Mouse (Mus musculus): ENCODE data around the gene Cdkal1. TPM values are rescaled to one million over a fixed set of nuclear protein-coding genes. Genes with fewer than 3 reads are reported as not detected.

Cdkal1 gene
- polyA plus RNA-seq, 1 experiment from 2014 or later = 21.6 TPM

DNA sequence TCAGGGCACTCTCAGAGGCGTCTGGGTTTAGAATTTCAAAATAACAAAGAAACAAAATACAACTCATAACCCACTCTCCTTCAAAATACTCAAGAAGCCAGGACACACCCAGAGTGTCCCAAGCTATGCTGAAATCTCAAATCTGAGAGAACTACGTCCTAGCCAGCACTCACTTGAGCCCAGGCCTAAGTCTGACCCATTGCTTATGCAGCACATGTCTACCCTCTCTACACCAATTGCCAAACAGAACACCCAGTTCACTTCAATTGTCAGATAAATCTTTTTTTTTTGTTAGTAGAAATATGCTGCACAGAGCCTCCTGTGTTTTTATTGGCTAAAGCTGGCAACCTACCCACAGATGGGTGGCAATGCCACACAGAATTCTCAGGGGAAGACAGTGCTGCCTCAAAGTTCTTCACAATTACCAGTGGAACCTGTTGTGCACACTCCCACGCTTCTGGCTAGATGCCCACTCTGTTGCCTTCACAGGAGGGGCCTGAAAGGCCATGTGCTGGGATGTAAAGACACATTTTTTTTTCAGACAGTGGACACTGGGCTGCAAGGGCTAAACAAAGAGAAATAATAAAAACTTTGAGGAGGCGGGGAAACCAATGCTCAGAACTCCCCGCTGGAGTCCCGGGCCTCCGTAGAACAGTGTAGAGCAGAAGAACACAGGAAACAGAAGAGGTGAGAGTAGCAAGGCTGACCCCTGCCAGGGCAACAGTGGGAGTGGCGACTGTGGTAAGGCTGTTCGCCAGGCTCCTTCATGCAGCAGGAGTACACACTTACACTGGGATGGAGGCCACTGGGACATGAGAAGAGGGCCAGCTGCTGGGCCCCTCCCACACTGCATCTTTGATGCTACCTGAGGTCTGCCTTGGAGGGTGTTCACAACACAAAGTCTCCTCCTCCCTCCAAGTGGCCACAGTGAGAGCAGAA, 273.4 kb downstream of the Cdkal1 start:
- no peaks in the 10 kb centered on the region for H3K36me3 ChIP-seq
- no peak overlapping the region for H3K27ac ChIP-seq (replicated peaks)
- 66% methylated on average over 9 of the region's 9 CpGs for WGBS
- H3K4me1 ChIP-seq (replicated peaks) = peaks cover 5% of the 10 kb centered on the region
- H3K4me3 ChIP-seq = no peak overlapping the region
- no peak overlapping the region for H3K4me2 ChIP-seq
- H3K27me3 ChIP-seq = no peaks in the 10 kb centered on the region
- ATAC-seq (ENCODE audit: low read depth) = peak; percentile 71
- no peaks in the 10 kb centered on the region for H3K9me3 ChIP-seq
- no peak overlapping the region for H3K9ac ChIP-seq

GRCm38 (mm10) chr13:29580780-29581179, 274.7 kb downstream of the Cdkal1 start:
- H3K27me3 ChIP-seq = no peaks in the 10 kb centered on the region
- no peak overlapping the region for H3K9ac ChIP-seq
- H3K27ac ChIP-seq (replicated peaks) = no peak overlapping the region
- no peaks in the 10 kb centered on the region for H3K36me3 ChIP-seq
- no peaks in the 10 kb centered on the region for H3K9me3 ChIP-seq
- 82% methylated on average over 7 of the region's 7 CpGs for WGBS
- no peak for ATAC-seq (ENCODE audit: low read depth)
- H3K4me2 ChIP-seq = no peak overlapping the region
- peaks cover 5% of the 10 kb centered on the region for H3K4me1 ChIP-seq (replicated peaks)
- H3K4me3 ChIP-seq = no peak overlapping the region

GRCm38 (mm10) chr13:29580009-29580408, 275.5 kb downstream of the Cdkal1 start:
- H3K4me2 ChIP-seq = no peak overlapping the region
- H3K4me1 ChIP-seq (replicated peaks) = peaks cover 5% of the 10 kb centered on the region
- ATAC-seq (ENCODE audit: low read depth) = no peak
- H3K4me3 ChIP-seq = no peak overlapping the region
- H3K9ac ChIP-seq = no peak overlapping the region
- 82% methylated on average over 3 of the region's 3 CpGs for WGBS
- no peaks in the 10 kb centered on the region for H3K27me3 ChIP-seq
- no peaks in the 10 kb centered on the region for H3K9me3 ChIP-seq
- H3K36me3 ChIP-seq = no peaks in the 10 kb centered on the region
- H3K27ac ChIP-seq (replicated peaks) = no peak overlapping the region

DNA sequence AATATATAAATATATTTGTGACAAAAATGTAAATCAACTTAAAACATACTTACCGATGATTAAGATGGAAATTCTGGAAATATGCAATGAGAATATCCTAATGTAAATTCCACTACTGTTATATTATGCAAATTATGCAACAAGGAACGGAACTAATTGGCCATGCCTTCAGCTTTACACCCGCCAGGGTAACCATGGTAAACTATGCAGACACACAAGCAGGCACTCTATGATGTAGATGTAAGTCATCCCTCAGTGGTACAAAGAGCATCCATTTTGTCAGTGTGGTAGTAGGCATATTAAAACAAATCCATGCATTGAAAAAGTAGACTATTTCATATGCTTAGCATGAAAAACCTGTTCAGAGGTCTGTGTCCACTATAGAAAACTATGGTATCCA, 276.9 kb downstream of the Cdkal1 start:
- 70% methylated on average over 3 of the region's 3 CpGs for WGBS
- Histone ChIP-seq H3K9me3 (no peaks in the 10 kb centered on the region), H3K27me3 (no peaks in the 10 kb centered on the region), H3K36me3 (no peaks in the 10 kb centered on the region), H3K9ac (no peak overlapping the region), H3K4me2 (no peak overlapping the region), H3K27ac (replicated peaks) (no peak overlapping the region), H3K4me3 (no peak overlapping the region), H3K4me1 (replicated peaks) (peaks cover 5% of the 10 kb centered on the region)
- no peak for ATAC-seq (ENCODE audit: low read depth)

DNA sequence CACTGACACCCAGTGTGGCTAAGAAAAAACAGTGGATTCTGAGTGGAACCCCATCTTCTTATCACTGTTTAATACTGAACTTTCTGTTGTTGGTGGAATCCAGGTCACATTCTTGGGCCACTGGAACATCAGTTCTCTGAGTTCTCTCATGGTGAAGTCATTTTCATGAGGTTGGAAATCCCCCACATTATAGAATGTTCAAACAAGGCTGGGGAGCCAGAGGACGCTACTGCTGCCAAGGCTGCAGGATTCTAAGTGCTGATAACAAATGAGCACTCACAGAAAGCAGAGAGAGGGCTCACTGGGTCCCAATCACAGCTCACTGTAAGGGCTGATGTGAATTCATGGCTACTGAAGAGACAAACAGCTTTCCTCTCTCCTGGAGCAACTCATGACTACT, 280.7 kb downstream of the Cdkal1 start:
- no peaks in the 10 kb centered on the region for H3K27me3 ChIP-seq
- no peak overlapping the region for H3K27ac ChIP-seq (replicated peaks)
- no peaks in the 10 kb centered on the region for H3K36me3 ChIP-seq
- 64% methylated on average over 1 of the region's 1 CpGs for WGBS
- no peak overlapping the region for H3K4me2 ChIP-seq
- H3K4me3 ChIP-seq = no peak overlapping the region
- ATAC-seq (ENCODE audit: low read depth) = no peak
- no peak overlapping the region for H3K9ac ChIP-seq
- no peaks in the 10 kb centered on the region for H3K9me3 ChIP-seq
- no peaks in the 10 kb centered on the region for H3K4me1 ChIP-seq (replicated peaks)

- no peaks in the 10 kb centered on the region for H3K27me3 ChIP-seq
- no peak overlapping the region for H3K9ac ChIP-seq
- no peaks in the 10 kb centered on the region for H3K9me3 ChIP-seq
- H3K4me2 ChIP-seq = no peak overlapping the region
- no peak for ATAC-seq (ENCODE audit: low read depth)
- 83% methylated on average over 2 of the region's 2 CpGs for WGBS
- H3K27ac ChIP-seq (replicated peaks) = no peak overlapping the region
- H3K4me3 ChIP-seq = no peak overlapping the region
- H3K4me1 ChIP-seq (replicated peaks) = no peaks in the 10 kb centered on the region
- no peaks in the 10 kb centered on the region for H3K36me3 ChIP-seq
Observed at GRCm38 (mm10) chr13:29572477-29572876, 283.0 kb downstream of the Cdkal1 start.

DNA sequence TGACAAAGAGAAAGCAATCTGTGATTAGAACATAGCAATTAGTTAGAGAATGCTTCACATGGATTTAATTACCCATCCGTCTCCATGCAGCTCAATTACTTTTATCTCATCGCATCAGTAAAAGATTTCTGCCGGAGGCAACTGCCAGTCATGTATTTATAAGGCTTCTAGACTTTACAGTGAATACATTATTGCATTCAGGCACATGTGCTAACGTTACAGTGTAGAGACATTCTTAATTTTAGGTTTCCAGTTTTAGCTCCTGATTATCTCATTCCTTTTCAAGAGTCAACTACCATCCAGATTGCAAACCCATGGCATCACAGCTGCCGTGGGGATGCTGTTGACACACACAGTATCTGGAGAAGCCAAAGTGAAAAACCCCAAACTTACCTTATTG, 289.8 kb downstream of the Cdkal1 start:
- H3K4me3 ChIP-seq = no peak overlapping the region
- no peak overlapping the region for H3K4me2 ChIP-seq
- H3K27me3 ChIP-seq = no peaks in the 10 kb centered on the region
- 32% methylated on average over 5 of the region's 5 CpGs for WGBS
- H3K9ac ChIP-seq = no peak overlapping the region
- no peaks in the 10 kb centered on the region for H3K9me3 ChIP-seq
- no peaks in the 10 kb centered on the region for H3K36me3 ChIP-seq
- peak; percentile 53; the same call in 1 of the 2 replicates for ATAC-seq (ENCODE audit: low read depth)
- H3K27ac ChIP-seq (replicated peaks) = peak overlapping the region; percentile 57
- H3K4me1 ChIP-seq (replicated peaks) = peaks cover 7% of the 10 kb centered on the region

GRCm38 (mm10) chr13:29559188-29559587, 296.3 kb downstream of the Cdkal1 start:
- Histone ChIP-seq H3K36me3 (no peaks in the 10 kb centered on the region), H3K4me1 (replicated peaks) (peaks cover 16% of the 10 kb centered on the region; the same call in 1 of the 2 replicates), H3K27ac (replicated peaks) (no peak overlapping the region), H3K9me3 (no peaks in the 10 kb centered on the region), H3K4me3 (no peak overlapping the region), H3K4me2 (no peak overlapping the region), H3K9ac (no peak overlapping the region), H3K27me3 (no peaks in the 10 kb centered on the region)
- WGBS = 48% methylated on average over 3 of the region's 3 CpGs
- ATAC-seq (ENCODE audit: low read depth) = no peak

- ATAC-seq (ENCODE audit: low read depth) = no peak
- Histone ChIP-seq H3K4me2 (no peak overlapping the region), H3K9ac (no peak overlapping the region), H3K27ac (replicated peaks) (no peak overlapping the region; the same call in 1 of the 2 replicates), H3K36me3 (no peaks in the 10 kb centered on the region), H3K4me3 (no peak overlapping the region), H3K9me3 (no peaks in the 10 kb centered on the region), H3K27me3 (no peaks in the 10 kb centered on the region), H3K4me1 (replicated peaks) (peaks cover 33% of the 10 kb centered on the region)
- 42% methylated on average over 9 of the region's 9 CpGs for WGBS
Observed at GRCm38 (mm10) chr13:29555160-29555785, 300.2 kb downstream of the Cdkal1 start.

DNA sequence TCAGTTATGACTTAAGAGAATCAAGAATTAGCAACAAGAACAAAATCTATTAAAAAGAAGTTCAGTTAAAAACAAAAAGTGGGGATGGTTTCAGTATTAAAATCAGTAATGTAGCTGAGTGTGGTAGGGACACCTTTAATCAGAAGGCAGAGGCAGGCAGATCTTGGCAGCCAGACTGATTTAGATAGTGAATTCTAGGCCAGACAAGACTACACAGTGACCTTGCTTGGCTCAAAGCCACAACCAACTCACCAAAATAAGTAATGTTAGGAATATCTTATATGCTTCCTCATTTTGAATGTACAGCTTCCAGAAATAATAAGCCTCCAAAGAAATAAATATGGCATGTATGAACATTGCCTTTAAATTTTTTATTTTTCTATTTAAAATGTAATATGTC, 301.7 kb downstream of the Cdkal1 start:
- Histone ChIP-seq H3K4me2 (no peak overlapping the region), H3K36me3 (no peaks in the 10 kb centered on the region), H3K9me3 (no peaks in the 10 kb centered on the region), H3K9ac (no peak overlapping the region), H3K4me1 (replicated peaks) (peaks cover 26% of the 10 kb centered on the region), H3K4me3 (no peak overlapping the region), H3K27ac (replicated peaks) (no peak overlapping the region), H3K27me3 (no peaks in the 10 kb centered on the region)
- no peak for ATAC-seq (ENCODE audit: low read depth)

DNA sequence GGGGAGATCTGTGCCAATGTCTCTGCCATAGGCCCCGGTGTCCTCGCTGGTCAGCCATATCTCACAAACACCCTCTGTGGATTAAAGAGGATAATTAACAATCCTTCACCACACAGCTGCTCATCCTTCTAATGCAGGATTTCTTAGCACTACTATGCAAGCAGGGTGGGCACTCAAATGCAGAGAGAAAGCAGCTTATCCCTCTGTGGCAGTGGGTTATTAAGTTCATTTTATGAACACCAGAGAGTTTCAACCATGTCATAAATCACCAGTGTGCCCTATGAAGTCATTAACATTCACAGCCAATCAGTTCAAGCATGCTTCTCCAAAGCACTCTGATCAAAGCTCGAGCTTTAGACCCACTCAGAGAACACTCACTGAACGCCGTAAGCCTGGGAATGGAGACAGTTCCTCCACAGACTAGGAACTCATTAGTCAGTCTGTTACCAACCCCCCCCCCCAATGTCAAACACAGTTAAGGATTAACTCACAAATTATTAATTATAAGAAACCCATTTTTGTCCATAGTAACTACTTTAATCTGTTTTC, 303.1 kb downstream of the Cdkal1 start:
- Histone ChIP-seq H3K27me3 (no peaks in the 10 kb centered on the region), H3K36me3 (no peaks in the 10 kb centered on the region), H3K27ac (replicated peaks) (peak overlapping the region; percentile 56), H3K4me1 (replicated peaks) (peaks cover 25% of the 10 kb centered on the region), H3K4me2 (no peak overlapping the region), H3K4me3 (no peak overlapping the region), H3K9me3 (no peaks in the 10 kb centered on the region), H3K9ac (no peak overlapping the region)
- 30% methylated on average over 5 of the region's 5 CpGs for WGBS
- ATAC-seq (ENCODE audit: low read depth) = peak; percentile 81

DNA sequence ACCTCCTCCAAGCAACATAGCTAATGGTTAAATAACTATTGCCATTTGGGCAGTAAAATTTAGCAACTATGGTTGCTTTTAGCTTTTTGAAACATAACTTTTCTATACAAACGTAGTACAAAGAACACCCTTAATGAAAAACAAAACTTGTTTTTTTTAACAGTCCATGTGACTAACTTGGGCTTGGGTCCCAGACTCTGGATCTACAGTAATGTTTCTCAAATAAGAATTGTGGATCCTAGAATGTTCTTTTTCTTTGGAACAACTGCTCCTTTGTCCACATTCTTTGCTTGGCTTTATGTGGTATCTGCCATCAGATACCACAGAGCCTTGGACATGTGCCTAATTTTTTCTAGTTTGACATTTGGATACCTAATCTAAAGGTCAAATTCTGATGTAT, 304.6 kb downstream of the Cdkal1 start:
- Histone ChIP-seq H3K27ac (replicated peaks) (no peak overlapping the region), H3K4me2 (no peak overlapping the region), H3K4me3 (no peak overlapping the region), H3K36me3 (no peaks in the 10 kb centered on the region), H3K27me3 (no peaks in the 10 kb centered on the region), H3K9ac (no peak overlapping the region), H3K9me3 (no peaks in the 10 kb centered on the region), H3K4me1 (replicated peaks) (peaks cover 25% of the 10 kb centered on the region)
- ATAC-seq (ENCODE audit: low read depth) = no peak
- WGBS = 70% methylated on average over 1 of the region's 1 CpGs
